ENCODE assay signal across 9 mouse cellular contexts in the genomic region with DNA sequence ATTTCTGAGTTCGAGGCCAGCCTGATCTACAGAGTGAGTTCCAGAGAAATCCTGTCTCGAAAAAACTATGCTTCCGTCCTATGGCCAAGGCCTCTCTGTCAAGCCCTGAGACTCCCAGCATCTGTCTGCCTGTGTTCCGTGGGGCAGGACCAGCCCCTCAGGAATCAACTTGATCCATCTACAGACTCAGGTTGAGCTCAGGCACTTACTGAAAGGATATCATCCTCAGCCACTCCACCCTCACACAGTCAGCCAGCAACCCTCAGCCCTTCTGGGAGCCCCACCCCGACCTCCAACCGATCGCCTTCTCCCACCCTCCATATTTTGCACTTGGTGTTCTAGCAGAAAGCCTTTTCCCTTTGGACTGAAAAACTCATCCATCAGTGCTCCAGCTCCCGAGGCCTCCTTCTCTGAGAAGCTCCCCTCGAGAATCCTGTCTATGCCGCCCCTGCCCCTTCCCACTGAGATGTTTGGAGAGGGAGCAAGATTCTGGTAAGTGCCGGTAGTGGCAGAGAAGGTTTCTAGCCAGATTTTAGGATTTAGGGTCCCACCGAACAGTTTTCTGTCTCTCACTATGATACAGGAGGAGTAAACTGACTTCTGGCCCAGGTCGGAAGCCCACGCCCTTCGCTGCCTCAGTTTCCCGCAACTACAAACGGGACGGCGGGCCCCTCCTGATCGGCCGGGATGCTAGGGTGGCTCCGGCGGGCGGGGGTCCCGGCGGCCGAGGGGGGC. TPM values are rescaled to one million over a fixed set of nuclear protein-coding genes. Genes with fewer than 3 reads are reported as not detected.
DNase-seq lines count a peak whose midpoint lies in the region; ATAC-seq and TF ChIP-seq lines count a peak whose summit lies in the region.
"Had no signal": no experiment of that assay in that cellular context is flagged by ENCODE, and none has a peak within 500 bp of the region (broad histone marks: within the 10 kb centered on the region; RNA-seq: fewer than 3 reads in every experiment).

No protein-coding gene starts in this region.

- H3K9me3 ChIP-seq in kidney, embryonic 15.5 days (replicated peaks), result peaks cover 7% of the 10 kb centered on the region; the same call in 1 of the 2 replicates
- peaks cover 8% of the 10 kb centered on the region; the same call in 1 of the 2 replicates for H3K9me3 ChIP-seq in embryonic facial prominence, embryonic 12.5 days
- H3K9me3 ChIP-seq in intestine, postnatal 0 days (ENCODE audit: control insufficient read depth), result no peaks in the 10 kb centered on the region

- DNase-seq in kidney, adult 18-20 months, result no peak
- no peak for DNase-seq in gastrocnemius, adult 18-20 months (ENCODE audit: low spot score)
- DNase-seq in urinary bladder, postnatal 4 days (ENCODE audit: low spot score in 2 of 2), result no peak

- H3K27ac ChIP-seq in kidney, embryonic 15.5 days, result peak overlapping the region; percentile 99
- H3K27ac ChIP-seq in embryonic facial prominence, embryonic 12.5 days, result peak overlapping the region; percentile 93
- H3K27ac ChIP-seq in intestine, postnatal 0 days (ENCODE audit: low read depth, low read length), result peak overlapping the region; percentile 79

- TF ChIP-seq POLR2A in myocyte (IDR thresholded peaks at IDR 0.05; ENCODE audit: insufficient read length, low read depth), result no peak

- no peak for TF ChIP-seq CTCF in intestine, postnatal 0 days (IDR thresholded peaks at IDR 0.05; ENCODE audit: low read depth)

- no peak for ATAC-seq in kidney, embryonic 15.5 days (replicated peaks; ENCODE audit: low FRiP score)
- ATAC-seq in embryonic facial prominence, embryonic 12.5 days (ENCODE audit: insufficient number of reproducible peaks, insufficient read depth, low FRiP score, low TSS enrichment), result no peak
- ATAC-seq in intestine, postnatal 0 days, result no peak
- ATAC-seq in activated CD4-positive, CD25-positive, alpha-beta regulatory T cell, adult 4 months, result no peak

- peak overlapping the region; percentile 79 for H3K4me2 ChIP-seq in kidney, embryonic 15.5 days
- peak overlapping the region; percentile 90 for H3K4me2 ChIP-seq in embryonic facial prominence, embryonic 12.5 days (replicated peaks)
- H3K4me2 ChIP-seq in intestine, postnatal 0 days (replicated peaks; ENCODE audit: low read depth), result peak overlapping the region; percentile 88
- peak overlapping the region; percentile 86 for H3K4me2 ChIP-seq in myocyte (ENCODE audit: low read depth)

- H3K27me3 ChIP-seq in kidney, embryonic 15.5 days, result peaks cover 6% of the 10 kb centered on the region; the same call in 1 of the 2 replicates
- no peaks in the 10 kb centered on the region; the same call in 1 of the 2 replicates for H3K27me3 ChIP-seq in embryonic facial prominence, embryonic 12.5 days
- H3K27me3 ChIP-seq in intestine, postnatal 0 days (replicated peaks; ENCODE audit: control insufficient read depth, insufficient read depth, low read length), result no peaks in the 10 kb centered on the region
- no peaks in the 10 kb centered on the region for H3K27me3 ChIP-seq in myocyte (ENCODE audit: control insufficient read depth, insufficient read depth, insufficient read length)

- peak overlapping the region; percentile 79 for H3K9ac ChIP-seq in kidney, embryonic 15.5 days
- H3K9ac ChIP-seq in embryonic facial prominence, embryonic 12.5 days, result peak overlapping the region; percentile 74
- H3K9ac ChIP-seq in intestine, postnatal 0 days (ENCODE audit: low read depth, low read length), result peak overlapping the region; percentile 77

- H3K4me1 ChIP-seq in kidney, embryonic 15.5 days, result peaks cover 63% of the 10 kb centered on the region
- H3K4me1 ChIP-seq in embryonic facial prominence, embryonic 12.5 days, result peaks cover 43% of the 10 kb centered on the region
- 0 out of 2 replicates have a peak, but pooled peaks cover 4% of the 10 kb centered on the region for H3K4me1 ChIP-seq in intestine, postnatal 0 days (replicated peaks; ENCODE audit: control insufficient read depth, insufficient read depth, low read length)

- peak overlapping the region; percentile 71 for H3K4me3 ChIP-seq in kidney, embryonic 15.5 days (replicated peaks)
- H3K4me3 ChIP-seq in embryonic facial prominence, embryonic 12.5 days, result peak overlapping the region; percentile 60
- H3K4me3 ChIP-seq in intestine, postnatal 0 days (ENCODE audit: low read depth, low read length), result peak overlapping the region; percentile 67
- peak overlapping the region; percentile 74 for H3K4me3 ChIP-seq in myocyte

- WGBS in kidney, embryonic 15.5 days, result 12% methylated on average over 27 of the region's 27 CpGs
- WGBS in embryonic facial prominence, embryonic 12.5 days, result 8% methylated on average over 27 of the region's 27 CpGs
- 15% methylated on average over 27 of the region's 27 CpGs for WGBS in intestine, postnatal 0 days

- H3K79me2 ChIP-seq in myocyte (ENCODE audit: control insufficient read depth, insufficient read depth), result peaks cover 28% of the 10 kb centered on the region

- H3ac ChIP-seq in myocyte (ENCODE audit: control insufficient read depth, insufficient read length), result peak overlapping the region; percentile 53

- peaks cover 23% of the 10 kb centered on the region for H3K36me3 ChIP-seq in kidney, embryonic 15.5 days
- H3K36me3 ChIP-seq in embryonic facial prominence, embryonic 12.5 days, result peaks cover 22% of the 10 kb centered on the region
- peaks cover 14% of the 10 kb centered on the region for H3K36me3 ChIP-seq in intestine, postnatal 0 days (ENCODE audit: control insufficient read depth, insufficient read depth)
- peaks cover 3% of the 10 kb centered on the region for H3K36me3 ChIP-seq in myocyte (ENCODE audit: control insufficient read depth, insufficient read depth)

TF ChIP-seq in myocyte, 11 proteins besides CTCF, POLR2A, EP300 and RAD21:
- TF ChIP-seq CEBPB (IDR thresholded peaks at IDR 0.05; ENCODE audit: insufficient read depth, poor library complexity, severe bottlenecking) (no peak), USF1 (IDR thresholded peaks at IDR 0.05; ENCODE audit: low read depth) (no peak), SRF (IDR thresholded peaks at IDR 0.05; ENCODE audit: control insufficient read depth, insufficient read length, low read depth) (no peak), POLR2AphosphoS2 (IDR thresholded peaks at IDR 0.05; ENCODE audit: insufficient read length, low read depth) (no peak), MAX (IDR thresholded peaks at IDR 0.05; ENCODE audit: low read depth) (no peak), MYOG (IDR thresholded peaks at IDR 0.05; ENCODE audit: control insufficient read depth in 1 of 3, insufficient read depth in 1 of 3, insufficient read length in 2 of 3, low read depth in 2 of 3) (no peak), MYOD1 (IDR thresholded peaks at IDR 0.05; ENCODE audit: control insufficient read depth in 1 of 3, insufficient read length in 2 of 3, low read depth in 2 of 3) (no peak), TCF12 (IDR thresholded peaks at IDR 0.05; ENCODE audit: insufficient read depth, poor library complexity, severe bottlenecking) (no peak), TCF3 (IDR thresholded peaks at IDR 0.05; ENCODE audit: insufficient read length, low read depth) (no peak), REST (IDR thresholded peaks at IDR 0.05; ENCODE audit: insufficient read depth, insufficient read length) (no peak), E2F4 (IDR thresholded peaks at IDR 0.05; ENCODE audit: insufficient read depth) (no peak)

RNA-seq across cellular contexts. Expression of a gene that starts 0.4 kb away (rescaled TPM):
- polyA plus RNA-seq in kidney, embryonic 15.5 days (2015; fragmentation: Nextera tagmentation; extraction: Ambion mirVana), result 253 and 292 TPM in 2 replicates
- 311 and 313 TPM in 2 replicates for polyA plus RNA-seq in embryonic facial prominence, embryonic 12.5 days (2016; fragmentation: Nextera tagmentation; extraction: Ambion mirVana)
- 109 and 117 TPM in 2 replicates for polyA plus RNA-seq in intestine, postnatal 0 days (2015; fragmentation: Nextera tagmentation; extraction: Ambion mirVana)
- 109 TPM for polyA plus RNA-seq in myocyte (2012; fragmentation: generic; extraction: Trizol)
- polyA plus RNA-seq in activated CD4-positive, CD25-positive, alpha-beta regulatory T cell, adult 4 months (2017; shearing (Covaris generic)), result 100 to 1,000 TPM; 828 to 877 TPM
- total RNA-seq in gastrocnemius, adult 18-20 months (2021), result 10 to 100 TPM in 1 of 2 experiments, 1 to 10 TPM in 1; 5.2 to 10.5 TPM

RNA-seq across cellular contexts. Expression of a gene that starts 3.8 kb away (rescaled TPM):
- 15.7 and 17.5 TPM in 2 replicates for polyA plus RNA-seq in kidney, embryonic 15.5 days (2015; fragmentation: Nextera tagmentation; extraction: Ambion mirVana)
- polyA plus RNA-seq in embryonic facial prominence, embryonic 12.5 days (2016; fragmentation: Nextera tagmentation; extraction: Ambion mirVana), result 24.3 and 25.9 TPM in 2 replicates
- polyA plus RNA-seq in intestine, postnatal 0 days (2015; fragmentation: Nextera tagmentation; extraction: Ambion mirVana), result 24.7 and 25.3 TPM in 2 replicates
- 152 TPM for polyA plus RNA-seq in myocyte (2012; fragmentation: generic; extraction: Trizol)
- polyA plus RNA-seq in activated CD4-positive, CD25-positive, alpha-beta regulatory T cell, adult 4 months (2017; shearing (Covaris generic)), result 1 to 10 TPM; 1.9 to 3.8 TPM
- 10 to 100 TPM; 68.7 to 84.2 TPM for total RNA-seq in gastrocnemius, adult 18-20 months (2021)

RNA-seq across cellular contexts. Expression of a gene that starts 8.4 kb away (rescaled TPM):
- polyA plus RNA-seq in kidney, embryonic 15.5 days (2015; fragmentation: Nextera tagmentation; extraction: Ambion mirVana), result 3.9 and 4.5 TPM in 2 replicates
- polyA plus RNA-seq in embryonic facial prominence, embryonic 12.5 days (2016; fragmentation: Nextera tagmentation; extraction: Ambion mirVana), result 2.6 and 3.9 TPM in 2 replicates
- 2.2 and 2.5 TPM in 2 replicates for polyA plus RNA-seq in intestine, postnatal 0 days (2015; fragmentation: Nextera tagmentation; extraction: Ambion mirVana)
- 15.6 TPM for polyA plus RNA-seq in myocyte (2012; fragmentation: generic; extraction: Trizol)
- polyA plus RNA-seq in activated CD4-positive, CD25-positive, alpha-beta regulatory T cell, adult 4 months (2017; shearing (Covaris generic)), result 10 to 100 TPM; 13.2 to 17.0 TPM
- 1 to 10 TPM; 6.6 to 7.6 TPM for total RNA-seq in gastrocnemius, adult 18-20 months (2021)

RNA-seq across cellular contexts. Expression of a gene that starts 17.4 kb away (rescaled TPM):
- 0.31 and 0.39 TPM in 2 replicates for polyA plus RNA-seq in kidney, embryonic 15.5 days (2015; fragmentation: Nextera tagmentation; extraction: Ambion mirVana)
- 0.50 and 0.92 TPM in 2 replicates for polyA plus RNA-seq in embryonic facial prominence, embryonic 12.5 days (2016; fragmentation: Nextera tagmentation; extraction: Ambion mirVana)
- 0.08 and 0.17 TPM in 2 replicates for polyA plus RNA-seq in intestine, postnatal 0 days (2015; fragmentation: Nextera tagmentation; extraction: Ambion mirVana)
- 0.73 TPM for polyA plus RNA-seq in myocyte (2012; fragmentation: generic; extraction: Trizol)
- not detected for polyA plus RNA-seq in activated CD4-positive, CD25-positive, alpha-beta regulatory T cell, adult 4 months (2017; shearing (Covaris generic))
- total RNA-seq in gastrocnemius, adult 18-20 months (2021), result under 1 TPM; 0.32 to 0.59 TPM
- total RNA-seq: neutrophil, adult 5-6 weeks had no signal

RNA-seq across cellular contexts. Expression of a gene that starts 28.0 kb away (rescaled TPM):
- 115 TPM in 2 replicates for polyA plus RNA-seq in kidney, embryonic 15.5 days (2015; fragmentation: Nextera tagmentation; extraction: Ambion mirVana)
- 118 and 120 TPM in 2 replicates for polyA plus RNA-seq in embryonic facial prominence, embryonic 12.5 days (2016; fragmentation: Nextera tagmentation; extraction: Ambion mirVana)
- polyA plus RNA-seq in intestine, postnatal 0 days (2015; fragmentation: Nextera tagmentation; extraction: Ambion mirVana), result 41.9 and 44.0 TPM in 2 replicates
- 35.1 TPM for polyA plus RNA-seq in myocyte (2012; fragmentation: generic; extraction: Trizol)
- polyA plus RNA-seq in activated CD4-positive, CD25-positive, alpha-beta regulatory T cell, adult 4 months (2017; shearing (Covaris generic)), result 10 to 100 TPM; 63.9 to 70.0 TPM
- 10 to 100 TPM; 21.0 to 22.9 TPM for total RNA-seq in gastrocnemius, adult 18-20 months (2021)
